Mouse (Mus musculus) ES-Bruce4 (cell line): ENCODE results near the gene Magi1.

ENCODE experiments used
- CTCF ChIP-seq: IDR thresholded peaks from one replicate; pipeline ENCODE4 v1.8.1; 2011; ENCODE audit warnings: low read depth, low read length
- EP300 ChIP-seq: IDR thresholded peaks from 2 replicates; pipeline ENCODE4 v1.6.1; 2011; ENCODE audit warnings: low read depth, low read length; ENCODE audit not compliant: insufficient read depth
- POLR2A ChIP-seq: IDR thresholded peaks from one replicate; pipeline ENCODE4 v1.8.1; 2011; ENCODE audit warnings: low read length; ENCODE audit not compliant: insufficient read depth

DNA sequence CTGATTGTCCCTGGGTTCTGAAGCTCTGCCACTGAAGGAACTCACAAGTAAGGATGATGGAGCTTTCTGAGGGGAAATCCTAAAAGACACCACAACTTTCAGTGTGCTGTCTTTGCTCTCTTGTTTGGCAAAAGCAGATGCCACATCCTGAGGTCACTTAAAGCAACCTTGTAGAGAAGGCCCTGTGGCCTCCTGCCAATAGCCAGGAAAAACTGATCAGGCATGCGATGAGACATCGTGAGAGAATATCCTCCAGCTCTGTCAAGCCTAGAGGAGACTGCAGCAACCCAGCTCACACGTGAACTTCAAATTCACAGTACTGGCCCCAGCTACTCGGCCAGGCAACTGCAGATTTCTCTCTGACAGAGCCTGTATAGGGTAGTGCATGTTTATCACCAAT, 412.2 kb downstream of the Magi1 start:
- TF ChIP-seq CTCF (no peak), POLR2A (no peak), EP300 (no peak)
